Mouse (Mus musculus) CH12.LX (cell line): Measurements from ENCODE around the gene Ccdc84. TPM values are rescaled to one million over a fixed set of nuclear protein-coding genes. Genes with fewer than 3 reads are reported as not detected.

Experiments used
- DNase-seq: peaks from one replicate; pipeline ENCODE4 v3.0.0-alpha.2; 2013; ENCODE audit errors: extremely low read depth
- H3K27ac ChIP-seq: 2 replicates; pipeline ENCODE4 v1.5.1; 2012; ENCODE audit warnings: low read depth, mild to moderate bottlenecking, control low read depth, moderate library complexity; ENCODE audit not compliant: insufficient read depth
- H3K27me3 ChIP-seq: replicated peaks from 2 replicates; pipeline ENCODE3; 2012; ENCODE audit warnings: inconsistent platforms
- H3K36me3 ChIP-seq, 2 experiments: replicated peaks in 1 of 2; 2 replicates each; pipeline versions ENCODE3 to v1.6.1; 2012; ENCODE audit warnings: inconsistent platforms in 1 of 2, low read length in 1 of 2, mild to moderate bottlenecking in 1 of 2, mixed read lengths in 1 of 2, moderate library complexity in 1 of 2; ENCODE audit not compliant: control insufficient read depth in 1 of 2, insufficient read depth in 1 of 2
- H3K4me1 ChIP-seq, 2 experiments: 2 replicates each; pipeline ENCODE4 v1.6.1; 2012; ENCODE audit warnings: inconsistent platforms in 1 of 2, moderate library complexity in 1 of 2; ENCODE audit not compliant: insufficient read depth in 2 of 2, control insufficient read depth in 1 of 2
- H3K4me2 ChIP-seq: 2 replicates; pipeline ENCODE4 v1.6.1; 2012; ENCODE audit warnings: low read depth, mild to moderate bottlenecking, control low read depth; ENCODE audit not compliant: poor library complexity, insufficient read depth, severe bottlenecking
- H3K4me3 ChIP-seq, 3 experiments: fragments of 150-350 bp in 1 of 3; sonication (generic) in 1 of 3; replicated peaks in 1 of 3; 2 replicates each; pipeline versions ENCODE3 to v1.5.1; 2011 to 2012; ENCODE audit warnings: low read depth in 2 of 3, low read length in 2 of 3, mild to moderate bottlenecking in 2 of 3, moderate library complexity in 2 of 3, control low read depth in 1 of 3, improper control_type of control experiment in 1 of 3, inconsistent platforms in 1 of 3, mixed read lengths in 1 of 3; ENCODE audit not compliant: poor library complexity in 1 of 3
- H3K79me2 ChIP-seq: replicated peaks from 2 replicates; pipeline ENCODE4 v1.6.1; 2012; ENCODE audit warnings: mild to moderate bottlenecking, moderate library complexity; ENCODE audit not compliant: control insufficient read depth, poor library complexity, insufficient read depth, severe bottlenecking; ENCODE audit errors: extremely low read depth
- H3K9ac ChIP-seq: 2 replicates; pipeline ENCODE4 v1.6.1; 2012; ENCODE audit warnings: low read depth, mild to moderate bottlenecking, control low read depth, moderate library complexity; ENCODE audit not compliant: insufficient read depth
- H3K9me3 ChIP-seq: replicated peaks from 2 replicates; pipeline ENCODE3; 2012; ENCODE audit warnings: low read length, inconsistent platforms, mixed read lengths
- BHLHE40 ChIP-seq: IDR thresholded peaks from 2 replicates; pipeline ENCODE4 v1.6.1; 2011; ENCODE audit warnings: mild to moderate bottlenecking, low read depth, low read length, improper control_type of control experiment
- CHD1 ChIP-seq: IDR thresholded peaks from 2 replicates; pipeline ENCODE4 v1.6.1; 2012; ENCODE audit warnings: low read depth, low read length, improper control_type of control experiment, inconsistent platforms
- CHD2 ChIP-seq: IDR thresholded peaks from 2 replicates; pipeline ENCODE4 v1.6.1; 2011; ENCODE audit warnings: low read length, improper control_type of control experiment
- CTCF ChIP-seq, 2 experiments: IDR thresholded peaks in 1 of 2; conservative IDR thresholded peaks in 1 of 2; 2 replicates each; pipeline ENCODE4 v1.5.1; 2011 to 2012; ENCODE audit warnings: low read depth in 2 of 2, low read length in 2 of 2, improper control_type of control experiment in 1 of 2, inconsistent platforms in 1 of 2, mild to moderate bottlenecking in 1 of 2, moderate library complexity in 1 of 2
- E2F4 ChIP-seq: IDR thresholded peaks from 2 replicates; pipeline ENCODE4 v1.6.1; 2011; ENCODE audit warnings: low read depth, low read length, improper control_type of control experiment; ENCODE audit not compliant: insufficient replicate concordance
- ELF1 ChIP-seq: IDR thresholded peaks from 2 replicates; pipeline ENCODE4 v1.6.1; 2014; ENCODE audit warnings: low read depth, mild to moderate bottlenecking, inconsistent platforms, low read length, improper control_type of control experiment
- EP300 ChIP-seq: IDR thresholded peaks from 2 replicates; pipeline ENCODE4 v1.6.1; 2011; ENCODE audit warnings: low read length, improper control_type of control experiment
- GABPA ChIP-seq: IDR thresholded peaks from 2 replicates; pipeline ENCODE4 v1.6.1; 2012; ENCODE audit warnings: low read depth, low read length, improper control_type of control experiment, inconsistent platforms; ENCODE audit not compliant: insufficient replicate concordance
- HCFC1 ChIP-seq: IDR thresholded peaks from 2 replicates; pipeline ENCODE4 v1.6.1; 2012; ENCODE audit warnings: low read depth, mild to moderate bottlenecking, inconsistent platforms, low read length, improper control_type of control experiment
- IRF4 ChIP-seq: IDR thresholded peaks from 2 replicates; pipeline ENCODE4 v1.6.1; 2014; ENCODE audit warnings: low read depth, mild to moderate bottlenecking, inconsistent platforms, low read length, improper control_type of control experiment
- JUN ChIP-seq: IDR thresholded peaks from 2 replicates; pipeline ENCODE4 v1.6.1; 2011; ENCODE audit warnings: low read depth, mild to moderate bottlenecking, low read length, improper control_type of control experiment, moderate library complexity; ENCODE audit not compliant: insufficient read depth
- JUND ChIP-seq: conservative IDR thresholded peaks from 2 replicates; pipeline ENCODE4 v1.6.1; 2011; ENCODE audit warnings: low read depth, low read length, improper control_type of control experiment
- KAT2A ChIP-seq: IDR thresholded peaks from 2 replicates; pipeline ENCODE4 v1.6.1; 2012; ENCODE audit warnings: low read length, improper control_type of control experiment, inconsistent platforms; ENCODE audit not compliant: insufficient replicate concordance
- MAFK ChIP-seq: IDR thresholded peaks from 2 replicates; pipeline ENCODE4 v1.6.1; 2011; ENCODE audit warnings: low read length, improper control_type of control experiment; ENCODE audit not compliant: insufficient replicate concordance
- MAX ChIP-seq: IDR thresholded peaks from 2 replicates; pipeline ENCODE4 v1.6.1; 2011; ENCODE audit warnings: low read length, improper control_type of control experiment
- MEF2A ChIP-seq: IDR thresholded peaks from 2 replicates; pipeline ENCODE4 v1.6.1; 2014; ENCODE audit warnings: low read depth, mild to moderate bottlenecking, inconsistent platforms, low read length, improper control_type of control experiment, borderline replicate concordance
- MXI1 ChIP-seq: IDR thresholded peaks from 2 replicates; pipeline ENCODE4 v1.6.1; 2011; ENCODE audit warnings: mild to moderate bottlenecking, low read depth, low read length, improper control_type of control experiment
- MYC ChIP-seq: IDR thresholded peaks from 2 replicates; pipeline ENCODE4 v1.6.1; 2011; ENCODE audit warnings: low read depth, mild to moderate bottlenecking, improper control_type of control experiment, low read length
- NRF1 ChIP-seq: IDR thresholded peaks from 2 replicates; pipeline ENCODE4 v1.6.1; 2014; ENCODE audit warnings: low read depth, mild to moderate bottlenecking, inconsistent platforms, low read length, improper control_type of control experiment, moderate library complexity
- PAX5 ChIP-seq: IDR thresholded peaks from 2 replicates; pipeline ENCODE4 v1.6.1; 2012; ENCODE audit warnings: low read length, inconsistent platforms, mixed read lengths
- RAD21 ChIP-seq: IDR thresholded peaks from 2 replicates; pipeline ENCODE4 v1.6.1; 2011; ENCODE audit warnings: low read depth, mild to moderate bottlenecking, low read length, improper control_type of control experiment, moderate library complexity
- RCOR1 ChIP-seq: conservative IDR thresholded peaks from 2 replicates; pipeline ENCODE4 v1.6.1; 2012; ENCODE audit warnings: low read depth, mild to moderate bottlenecking, inconsistent platforms, low read length, improper control_type of control experiment
- SIN3A ChIP-seq: IDR thresholded peaks from 2 replicates; pipeline ENCODE4 v1.6.1; 2012; ENCODE audit warnings: low read length, improper control_type of control experiment, inconsistent platforms
- SMC3 ChIP-seq: IDR thresholded peaks from 2 replicates; pipeline ENCODE4 v1.6.1; 2011; ENCODE audit warnings: low read depth, low read length, improper control_type of control experiment
- TBP ChIP-seq: conservative IDR thresholded peaks from 2 replicates; pipeline ENCODE4 v1.6.1; 2011; ENCODE audit warnings: low read depth, low read length, improper control_type of control experiment
- TCF12 ChIP-seq: IDR thresholded peaks from 2 replicates; pipeline ENCODE4 v1.6.1; 2014; ENCODE audit warnings: low read depth, mild to moderate bottlenecking, inconsistent platforms, low read length, improper control_type of control experiment
- UBTF ChIP-seq: IDR thresholded peaks from 2 replicates; pipeline ENCODE4 v1.6.1; 2012; ENCODE audit warnings: low read depth, mild to moderate bottlenecking, inconsistent platforms, low read length, improper control_type of control experiment, moderate library complexity
- USF2 ChIP-seq: conservative IDR thresholded peaks from 2 replicates; pipeline ENCODE4 v1.6.1; 2011; ENCODE audit warnings: low read depth, low read length, improper control_type of control experiment
- ZKSCAN1 ChIP-seq: IDR thresholded peaks from 2 replicates; pipeline ENCODE4 v1.6.1; 2012; ENCODE audit warnings: low read depth, inconsistent platforms, low read length, improper control_type of control experiment, borderline replicate concordance
- ZMIZ1 ChIP-seq: IDR thresholded peaks from 2 replicates; pipeline ENCODE4 v1.6.1; 2012; ENCODE audit warnings: low read depth, mild to moderate bottlenecking, inconsistent platforms, low read length, improper control_type of control experiment
- ZNF384 ChIP-seq: IDR thresholded peaks from 2 replicates; pipeline ENCODE4 v1.6.1; 2012; ENCODE audit warnings: low read depth, low read length, improper control_type of control experiment, inconsistent platforms
- dilution Hi-C: fragments of 300-500 bp; cut with MboI; formaldehyde crosslinking; loops from 2 replicates; pipeline ENCODE4 v1.14.3; 2020; ENCODE audit warnings: low sequenced_read_pairs; ENCODE audit not compliant: extremely low pct_unique_long_range_greater_than_20kb, extremely low pct_ligation_motif_present
- in situ Hi-C: fragments of 300-500 bp; cut with MboI; formaldehyde crosslinking; loops from 3 replicates; pipeline ENCODE4 v1.14.3; 2019; ENCODE audit warnings: low sequenced_read_pairs, low pct_ligation_motif_present, low pct_unique_long_range_greater_than_20kb, mixed read lengths
- polyA plus RNA-seq: library from polyadenylated mRNA; unstranded; fragments of >175 nt; gene quantifications from 2 replicates; pipeline ENCODE4 v1.2.1, GENCODE M21; 2012; ENCODE audit warnings: low read depth; ENCODE audit not compliant: insufficient read length
- total RNA-seq, 2 experiments: library from RNA; depleted of rRNA; stranded (reverse); fragments of 300-350 nt in 1 of 2; fragments of >200 nt in 1 of 2; gene quantifications; 2 replicates each; pipeline ENCODE4 v1.2.3; 2012 to 2014

The Ccdc84 gene
- total and polyA plus RNA-seq, 3 experiments: 18.3 to 25.4 (median 21.7) TPM

GRCm38 (mm10) chr9:44398087-44398486, 20.3 kb downstream of the Ccdc84 start:
- dilution Hi-C loops: no loop called here
- no peak overlapping the region for H3K27ac ChIP-seq
- H3K4me1 ChIP-seq: peaks cover 10 to 75% of the 10 kb centered on the region in 2 experiments
- no peak for DNase-seq
- H3K36me3 ChIP-seq: peaks cover 30 to 50% of the 10 kb centered on the region in 2 experiments
- H3K4me3 ChIP-seq: peak overlapping the region in 1 of 3 experiments; percentile 80
- H3K27me3 ChIP-seq: no peaks in the 10 kb centered on the region
- in situ Hi-C loops: loop anchor here (5.0 kb wide), 1 partner anchor 56 kb away; the partner anchor contains the start of gene Hmbs
- no peaks in the 10 kb centered on the region for H3K79me2 ChIP-seq
- no peaks in the 10 kb centered on the region for H3K9me3 ChIP-seq
- no peak for TF ChIP-seq BHLHE40
- no peak for TF ChIP-seq MEF2A
- TF ChIP-seq SMC3: no peak
- TF ChIP-seq ELF1: no peak
- no peak for TF ChIP-seq RCOR1
- TF ChIP-seq MAX: no peak
- no peak for TF ChIP-seq TBP
- no peak for TF ChIP-seq ZKSCAN1
- no peak for TF ChIP-seq KAT2A
- TF ChIP-seq SIN3A: no peak
- TF ChIP-seq EP300: no peak
- TF ChIP-seq E2F4: no peak
- TF ChIP-seq NRF1: no peak
- no peak for TF ChIP-seq MXI1
- no peak overlapping the region for H3K9ac ChIP-seq
- H3K4me2 ChIP-seq: no peak overlapping the region

GRCm38 (mm10) chr9:44396684-44397411, 21.5 kb downstream of the Ccdc84 start, which contains the start of gene Slc37a4:
TSS of gene Slc37a4 (plus strand) at chr9:44396852.
- Histone ChIP-seq H3K79me2 (no peaks in the 10 kb centered on the region), H3K4me3 (peak within 1 kb of the TSS; percentile 58 to 80 (median 64)), H3K9me3 (no peaks in the 10 kb centered on the region), H3K27ac (peak within 1 kb of the TSS; percentile 15; the same call in 1 of the 2 replicates), H3K27me3 (no peaks in the 10 kb centered on the region), H3K4me2 (peak within 1 kb of the TSS; percentile 81), H3K4me1 (peaks cover 10 to 71% of the 10 kb centered on the region in 2 experiments), H3K9ac (peak within 1 kb of the TSS; percentile 64), H3K36me3 (peaks cover 21 to 48% of the 10 kb centered on the region in 2 experiments)
- in situ Hi-C loops: loop anchor here (5.0 kb wide), 1 partner anchor 55 kb away; the partner anchor contains the start of gene Hmbs
- dilution Hi-C loops: no loop called here
- DNase-seq: peak; percentile 97
- TF ChIP-seq IRF4: peak; percentile 8
- no peak for TF ChIP-seq ZKSCAN1
- TF ChIP-seq RAD21: no peak
- no peak for TF ChIP-seq JUN
- no peak for TF ChIP-seq GABPA
- no peak for TF ChIP-seq CHD1
- peak; percentile 88 for TF ChIP-seq TBP
- 0 out of 2 replicates have a peak, but pooled peaks have one; percentile 13 for TF ChIP-seq MYC
- TF ChIP-seq ZNF384: no peak
- peak; percentile 38; the same call in 1 of the 2 replicates for TF ChIP-seq TCF12
- TF ChIP-seq MXI1: no peak
- TF ChIP-seq USF2: peak; percentile 84
- peak; percentile 44; the same call in 1 of the 2 replicates for TF ChIP-seq CHD2
- TF ChIP-seq CTCF (conservative IDR thresholded peaks at IDR 0.05 in 1 of 2, IDR thresholded peaks at IDR 0.05 in 1 of 2; ENCODE audit: low read depth in 2 of 2, low read length in 2 of 2): no peak; a peak in 1 of 4 replicates
- TF ChIP-seq MAFK: no peak
- TF ChIP-seq ZMIZ1: peak; percentile 91
- TF ChIP-seq JUND: no peak
- no peak for TF ChIP-seq UBTF
- peak; percentile 64 for TF ChIP-seq HCFC1
- no peak for TF ChIP-seq PAX5
- peak; percentile 96 for TF ChIP-seq NRF1
- TF ChIP-seq E2F4: no peak
